Mouse (Mus musculus): Measurements from ENCODE around the gene Myod1.

Gene Myod1

DNA sequence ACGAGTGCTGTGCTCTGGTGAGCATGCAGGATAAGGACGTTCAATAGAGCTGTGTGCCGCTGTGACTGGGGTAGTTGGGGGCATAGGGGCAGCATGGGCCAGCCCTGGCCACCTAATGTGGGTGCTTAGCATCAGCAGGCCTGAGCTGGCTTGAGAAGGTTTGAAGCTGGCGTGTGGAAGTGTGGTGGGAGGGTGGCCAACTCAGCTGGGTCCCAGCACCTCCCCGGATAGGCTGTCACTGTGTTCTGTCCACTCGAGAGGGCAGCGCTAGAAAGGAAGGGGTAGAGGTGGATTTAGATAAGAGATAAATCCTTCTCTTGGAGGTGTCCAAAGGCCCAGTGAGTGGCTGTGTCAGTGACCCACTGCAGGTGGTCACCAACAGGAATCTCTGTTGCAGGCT is 41.2 kb downstream of the Myod1 start:
- no peak for DNase-seq

DNA sequence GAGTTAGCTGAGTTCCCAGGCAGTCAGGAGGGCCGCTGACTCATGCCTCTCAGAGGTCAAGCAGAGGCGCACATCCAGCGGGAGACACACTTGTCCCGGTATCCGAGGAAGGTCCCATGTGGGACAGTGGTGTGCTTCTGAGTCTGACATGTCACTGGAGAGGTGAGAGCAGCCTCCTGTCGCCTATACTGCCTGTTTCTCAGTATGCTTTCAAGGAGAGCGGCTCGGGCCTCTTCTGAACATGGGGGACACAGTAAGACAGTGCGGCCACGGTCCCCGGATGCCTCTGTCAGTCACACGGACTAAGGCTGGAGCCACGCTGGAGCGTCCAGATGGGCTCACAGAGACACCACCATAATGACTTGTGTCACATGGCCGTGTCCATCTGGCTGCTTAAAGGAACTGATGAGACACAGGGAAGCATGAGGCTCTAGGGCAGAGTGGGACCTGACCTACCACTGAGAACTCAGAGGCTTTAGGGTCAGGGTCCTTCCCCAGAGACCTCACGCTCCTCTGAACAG is 41.9 kb downstream of the Myod1 start:
- DNase-seq: no peak

DNA sequence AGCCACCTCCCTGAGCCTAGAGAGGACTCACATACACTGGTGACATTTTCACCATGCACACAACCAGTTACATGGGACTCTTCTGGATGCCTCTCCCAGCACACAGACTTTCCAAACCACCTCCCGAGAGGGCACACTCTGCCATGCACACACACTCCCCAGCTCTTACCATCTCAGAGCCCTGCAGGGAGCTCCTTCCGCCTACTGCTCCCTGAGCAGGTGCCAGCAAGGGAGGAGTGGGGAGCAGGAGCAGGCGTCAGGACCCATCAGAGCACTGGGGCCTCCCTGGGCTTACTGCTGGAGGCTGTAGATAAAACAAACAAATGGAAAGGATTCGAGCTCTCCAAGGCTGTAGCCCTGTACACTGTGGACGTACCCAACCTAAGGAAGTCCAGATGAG is 45.3 kb downstream of the Myod1 start:
- no peak for DNase-seq

DNA sequence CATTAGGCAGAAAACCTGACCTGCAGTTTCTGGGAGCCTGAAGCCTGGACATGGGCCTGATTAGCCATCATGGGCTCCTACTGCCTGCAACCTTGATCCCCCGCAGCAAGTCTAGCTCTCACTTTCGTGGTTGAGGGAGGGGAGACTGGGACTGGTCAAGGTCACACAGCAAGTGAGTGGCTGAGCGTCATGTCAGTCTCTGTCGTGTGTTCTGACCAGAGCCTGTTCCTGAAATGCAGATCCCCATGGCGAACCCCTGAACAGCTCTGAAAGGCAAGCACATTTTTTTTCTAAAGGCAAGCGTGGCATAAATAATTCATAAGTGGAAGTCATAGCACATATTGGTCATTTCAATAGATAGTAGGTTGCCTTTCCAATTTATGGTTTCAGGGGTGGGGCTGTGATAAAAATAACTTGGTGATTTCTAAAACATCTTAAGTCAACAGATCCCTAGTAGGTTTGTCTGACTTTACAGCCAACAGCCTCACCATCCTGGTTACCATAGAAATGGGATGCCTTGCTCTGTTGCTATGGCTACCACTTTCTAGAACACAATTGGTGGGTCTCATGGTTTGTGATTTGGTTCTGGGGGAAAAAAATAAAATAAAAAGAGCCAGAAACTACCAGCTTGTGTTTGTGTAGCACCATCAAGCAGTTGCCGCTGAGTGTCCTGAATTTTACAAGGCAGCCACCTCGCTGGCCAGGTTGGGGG is 45.9 kb downstream of the Myod1 start:
- DNase-seq: no peak

DNA sequence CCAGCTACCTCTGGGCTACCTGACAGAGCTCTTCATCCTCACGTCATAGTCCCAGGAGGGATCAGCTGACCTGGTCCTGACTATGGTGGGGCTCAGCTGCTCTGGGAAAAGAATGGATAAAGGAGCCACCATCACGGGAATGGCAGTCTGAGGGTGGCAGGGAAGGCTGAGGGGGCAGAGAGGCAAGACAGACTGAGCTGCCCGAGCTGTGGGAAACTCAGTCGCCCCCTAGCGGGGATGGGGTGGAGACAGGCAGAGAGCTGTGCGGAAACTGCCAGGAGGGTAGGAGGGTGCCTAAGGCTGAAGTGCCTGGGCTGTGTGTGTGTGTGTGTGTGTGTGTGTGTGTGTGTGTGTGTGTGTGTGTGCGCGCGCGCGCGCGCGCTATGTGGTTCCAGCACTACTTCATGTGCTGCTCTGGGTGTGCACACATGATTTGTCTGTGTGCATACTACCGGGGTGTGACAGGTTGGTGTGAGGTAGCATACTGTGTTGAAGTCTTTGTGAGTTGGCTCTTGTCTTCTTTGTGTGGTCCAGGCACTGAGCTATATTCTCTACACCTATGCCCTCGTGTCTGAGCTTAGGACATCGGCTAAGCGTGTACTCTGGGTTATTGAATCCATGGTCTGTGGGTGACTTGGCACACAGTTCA is 46.6 kb downstream of the Myod1 start:
- DNase-seq: peak; percentile 57 to 76

DNA sequence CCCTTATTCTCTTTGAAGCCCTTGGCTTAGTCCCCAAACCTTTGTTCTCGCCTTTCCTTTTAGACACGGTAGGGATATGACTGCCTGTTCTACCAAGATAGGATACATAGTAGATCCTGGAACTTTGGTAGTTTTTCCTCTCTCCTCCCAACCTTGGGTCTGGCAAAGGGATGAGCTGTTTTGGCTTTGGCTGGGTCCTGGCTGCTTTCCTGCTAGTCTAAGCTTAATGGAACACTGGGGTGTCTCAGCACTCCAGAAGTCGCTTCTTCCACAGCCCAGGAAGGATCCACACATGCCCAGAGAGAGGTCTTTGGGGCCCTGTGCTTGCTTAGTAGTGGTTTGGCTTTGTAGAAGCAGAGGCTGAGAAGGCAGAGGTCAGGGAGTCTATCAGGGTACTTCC is 47.7 kb downstream of the Myod1 start:
- no peak for DNase-seq

DNA sequence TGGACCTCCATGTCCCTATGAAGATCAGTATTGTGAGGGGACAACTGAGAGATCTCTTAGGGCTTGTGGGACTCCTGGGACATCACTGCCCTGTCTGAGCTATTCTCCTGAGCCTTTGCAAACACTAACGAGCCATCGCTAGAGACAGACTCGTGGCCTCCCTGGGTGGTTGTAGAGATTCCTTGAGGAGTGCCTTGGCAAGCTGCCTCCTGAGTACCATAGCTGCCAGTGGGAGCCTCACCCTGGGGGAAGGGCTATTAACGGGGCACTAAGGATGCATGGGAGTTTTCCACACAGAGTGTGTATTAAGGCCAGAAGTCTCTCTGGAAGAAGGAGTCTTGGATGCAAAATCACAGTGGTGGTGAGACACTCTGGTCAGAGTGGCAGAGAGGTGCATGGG is 48.7 kb downstream of the Myod1 start:
- DNase-seq: no peak

Measured in spleen, adult 18-20 months (tissue).